Mouse (Mus musculus) activated CD4-positive, CD25-positive, alpha-beta regulatory T cell (primary cell): ENCODE data around the gene Vmn1r137. TPM values are rescaled to one million over a fixed set of nuclear protein-coding genes. Genes with fewer than 3 reads are reported as not detected.

Experiments
- polyA plus RNA-seq, 2 experiments: library from polyadenylated mRNA; unstranded; fragments of 100-300 nt; shearing (Covaris generic); gene quantifications; one replicate each; pipeline ENCODE4 v1.2.1; 2017

Vmn1r137 gene
- not detected for polyA plus RNA-seq

GRCm38 (mm10) chr7:21994287-21994686 lies at the start of gene Vmn1r137:
Vmn1r137 (plus strand) TSS chr7:21994587.

GRCm38 (mm10) chr7:22028797-22029196 lies 34.4 kb downstream of the Vmn1r137 start, which contains the start of gene Vmn1r138:
Vmn1r138 (minus strand) TSS chr7:22028897.

Other genes starting within 250 kb of the Vmn1r137 start
- not detected for gene Gm4175, start 233.1 kb upstream of the Vmn1r137 start, polyA plus RNA-seq
- not detected for gene Gm4177, start 197.9 kb upstream of the Vmn1r137 start, polyA plus RNA-seq
- gene Vmn1r135, start 162.2 kb upstream of the Vmn1r137 start, polyA plus RNA-seq: under 1 TPM in 1 of 2 experiments, not detected in 1; 0.21 TPM
- gene Gm5725, start 150.3 kb upstream of the Vmn1r137 start, polyA plus RNA-seq: not detected
- gene Gm5891, start 73.3 kb upstream of the Vmn1r137 start, polyA plus RNA-seq: under 1 TPM in 1 of 2 experiments, not detected in 1; 0.23 TPM
- not detected for gene Vmn1r138, start 34.3 kb downstream of the Vmn1r137 start, polyA plus RNA-seq
- not detected for gene Gm6176, start 61.7 kb downstream of the Vmn1r137 start, polyA plus RNA-seq
- gene Vmn1r139, start 74.5 kb downstream of the Vmn1r137 start, polyA plus RNA-seq: under 1 TPM in 1 of 2 experiments, not detected in 1; 0.33 TPM
- gene Gm16451, start 123.7 kb downstream of the Vmn1r137 start, polyA plus RNA-seq: not detected
- gene Gm10666, start 140.2 kb downstream of the Vmn1r137 start, polyA plus RNA-seq: not detected
- gene Vmn1r142, start 169.4 kb downstream of the Vmn1r137 start, polyA plus RNA-seq: not detected
- not detected for gene Vmn1r143, start 194.8 kb downstream of the Vmn1r137 start, polyA plus RNA-seq
- gene Gm8653, start 206.7 kb downstream of the Vmn1r137 start, polyA plus RNA-seq: not detected
- not detected for gene Gm8453, start 234.9 kb downstream of the Vmn1r137 start, polyA plus RNA-seq